9 mouse cellular contexts compared by ENCODE assay signal in genomic region chr4:88718715-88719114, GRCm38 (mm10). TPM values are rescaled to one million over a fixed set of nuclear protein-coding genes. Genes with fewer than 3 reads are reported as not detected.
A peak's percentile ranks its signal among the peaks of the same experiment; 100 is the strongest.
DNase-seq lines count a peak whose midpoint lies in the region; ATAC-seq and TF ChIP-seq lines count a peak whose summit lies in the region.
"Had no signal": no experiment of that assay in that cellular context is flagged by ENCODE, and none has a peak within 500 bp of the region (broad histone marks: within the 10 kb centered on the region; RNA-seq: fewer than 3 reads in every experiment).

No protein-coding gene starts in this region.

- ATAC-seq in hindbrain, embryonic 13.5 days (ENCODE audit: low FRiP score), result no peak
- ATAC-seq in midbrain, embryonic 11.5 days (ENCODE audit: low FRiP score), result no peak
- no peak for ATAC-seq in erythroid progenitor cell, adult 5-6 weeks (replicated peaks; ENCODE audit: low FRiP score, poor library complexity, severe bottlenecking)

- no peak for TF ChIP-seq POLR2A in kidney, adult 2 months (IDR thresholded peaks at IDR 0.05; ENCODE audit: low read depth, low read length)

- H3K36me3 ChIP-seq in kidney, adult 2 months (ENCODE audit: control insufficient read depth, insufficient read depth, low read length), result peaks cover 7% of the 10 kb centered on the region
- H3K36me3 ChIP-seq in hindbrain, embryonic 13.5 days, result peaks cover 38% of the 10 kb centered on the region
- peaks cover 13% of the 10 kb centered on the region for H3K36me3 ChIP-seq in midbrain, embryonic 11.5 days (ENCODE audit: control insufficient read depth, insufficient read depth, low read length)

- H3K9me3 ChIP-seq in hindbrain, embryonic 13.5 days, result no peaks in the 10 kb centered on the region
- no peaks in the 10 kb centered on the region for H3K9me3 ChIP-seq in midbrain, embryonic 11.5 days (ENCODE audit: control insufficient read depth, low read length)

- no peak for TF ChIP-seq CTCF in kidney, adult 2 months (conservative IDR thresholded peaks at IDR 0.05; ENCODE audit: insufficient read depth, insufficient read length, low read depth, low read length)

- peaks cover 4% of the 10 kb centered on the region; the same call in 1 of the 2 replicates for H3K4me1 ChIP-seq in kidney, adult 2 months (ENCODE audit: control insufficient read depth, insufficient read depth, low read length)
- peaks cover 17% of the 10 kb centered on the region for H3K4me1 ChIP-seq in brown adipose tissue, adult 24 weeks (ENCODE audit: control insufficient read depth, insufficient read depth, insufficient read length, low read length)
- H3K4me1 ChIP-seq in hindbrain, embryonic 13.5 days (replicated peaks), result peaks cover 34% of the 10 kb centered on the region
- peaks cover 20% of the 10 kb centered on the region for H3K4me1 ChIP-seq in midbrain, embryonic 11.5 days (ENCODE audit: control insufficient read depth, insufficient read depth, low read length)

- H3K27me3 ChIP-seq in kidney, adult 2 months (replicated peaks; ENCODE audit: control insufficient read depth, insufficient read depth, low read length), result no peaks in the 10 kb centered on the region
- no peaks in the 10 kb centered on the region for H3K27me3 ChIP-seq in hindbrain, embryonic 13.5 days
- no peaks in the 10 kb centered on the region for H3K27me3 ChIP-seq in midbrain, embryonic 11.5 days (ENCODE audit: control insufficient read depth, insufficient read depth, low read length)

- peak overlapping the region; percentile 56 for H3K9ac ChIP-seq in hindbrain, embryonic 13.5 days
- H3K9ac ChIP-seq in midbrain, embryonic 11.5 days (ENCODE audit: low read length), result no peak overlapping the region

- WGBS in kidney, adult 2 months, result 6% methylated on average over 1 of the region's 1 CpGs
- WGBS in hindbrain, embryonic 13.5 days, result 65% methylated on average over 1 of the region's 1 CpGs
- 73% methylated on average over 1 of the region's 1 CpGs for WGBS in midbrain, embryonic 11.5 days

- H3K27ac ChIP-seq in kidney, adult 2 months (ENCODE audit: insufficient read depth, low read depth, low read length), result no peak overlapping the region
- H3K27ac ChIP-seq in brown adipose tissue, adult 24 weeks (replicated peaks; ENCODE audit: low read depth, low read length), result no peak overlapping the region
- no peak overlapping the region for H3K27ac ChIP-seq in hindbrain, embryonic 13.5 days
- no peak overlapping the region for H3K27ac ChIP-seq in midbrain, embryonic 11.5 days (ENCODE audit: low read depth, low read length)

- H3K4me3 ChIP-seq in kidney, adult 2 months (ENCODE audit: insufficient read depth, low read depth, low read length), result peak overlapping the region; percentile 8; the same call in 1 of the 2 replicates
- H3K4me3 ChIP-seq in brown adipose tissue, adult 24 weeks (ENCODE audit: insufficient read depth, low read depth, low read length), result peak overlapping the region; percentile 45; the same call in 1 of the 2 replicates
- peak overlapping the region; percentile 35 for H3K4me3 ChIP-seq in hindbrain, embryonic 13.5 days
- peak overlapping the region; percentile 18; the same call in 1 of the 2 replicates for H3K4me3 ChIP-seq in midbrain, embryonic 11.5 days (ENCODE audit: low read depth, low read length)

- peak overlapping the region; percentile 91 for H3K4me2 ChIP-seq in hindbrain, embryonic 13.5 days
- H3K4me2 ChIP-seq in midbrain, embryonic 11.5 days, result peak overlapping the region; percentile 47

- no peak for DNase-seq in kidney, adult 2 months
- no peak for DNase-seq in kidney, adult 11 months
- no peak for DNase-seq in midbrain, embryonic 11.5 days (ENCODE audit: low spot score, missing footprints)
- no peak for DNase-seq in cerebellum, adult 18-20 months
- no peak for DNase-seq in cerebellum, postnatal 14 days

RNA-seq across cellular contexts. Expression of gene Gm26566, which starts 2.9 kb away (rescaled TPM):
- polyA plus RNA-seq in kidney, adult 2 months (2012; rRNA removed), result 0.26 and 0.34 TPM in 2 replicates
- polyA plus RNA-seq in brown adipose tissue, adult 24 weeks (2012; ENCODE audit: insufficient read depth, insufficient read length, missing spikeins), result not detected in 2 replicates
- polyA plus RNA-seq in hindbrain, embryonic 13.5 days (2015; fragmentation: Nextera tagmentation; extraction: Ambion mirVana), result 1.6 and 2.6 TPM in 2 replicates
- polyA plus RNA-seq in midbrain, embryonic 11.5 days (2014; fragmentation: Nextera tagmentation; extraction: Ambion mirVana), result 1.4 and 1.6 TPM in 2 replicates
- total RNA-seq in erythroid progenitor cell, adult 5-6 weeks (2015; ENCODE audit: low replicate concordance), result not detected in 2 replicates
- total RNA-seq in erythroid progenitor cell, adult 5-6 weeks (2017; ENCODE audit: low replicate concordance), result 0.51 TPM in 1 of 2 replicates, not detected in the other

RNA-seq across cellular contexts. Expression of gene Klhl9, which starts 3.5 kb away (rescaled TPM):
- 18.1 and 19.2 TPM in 2 replicates for polyA plus RNA-seq in kidney, adult 2 months (2012; rRNA removed)
- 37.8 and 44.9 TPM in 2 replicates for polyA plus RNA-seq in brown adipose tissue, adult 24 weeks (2012; ENCODE audit: insufficient read depth, insufficient read length, missing spikeins)
- polyA plus RNA-seq in hindbrain, embryonic 13.5 days (2015; fragmentation: Nextera tagmentation; extraction: Ambion mirVana), result 129 and 130 TPM in 2 replicates
- 153 and 169 TPM in 2 replicates for polyA plus RNA-seq in midbrain, embryonic 11.5 days (2014; fragmentation: Nextera tagmentation; extraction: Ambion mirVana)
- total RNA-seq in erythroid progenitor cell, adult 5-6 weeks (2015; ENCODE audit: low replicate concordance), result 20.1 and 22.0 TPM in 2 replicates
- 21.1 and 31.8 TPM in 2 replicates for total RNA-seq in erythroid progenitor cell, adult 5-6 weeks (2017; ENCODE audit: low replicate concordance)

RNA-seq across cellular contexts. Expression of gene Ifnab, which starts 27.6 kb away (rescaled TPM):
- not detected in 2 replicates for polyA plus RNA-seq in kidney, adult 2 months (2012; rRNA removed)
- not detected in 2 replicates for polyA plus RNA-seq in brown adipose tissue, adult 24 weeks (2012; ENCODE audit: insufficient read depth, insufficient read length, missing spikeins)
- polyA plus RNA-seq in hindbrain, embryonic 13.5 days (2015; fragmentation: Nextera tagmentation; extraction: Ambion mirVana), result not detected in 2 replicates
- not detected in 2 replicates for polyA plus RNA-seq in midbrain, embryonic 11.5 days (2014; fragmentation: Nextera tagmentation; extraction: Ambion mirVana)
- total RNA-seq in erythroid progenitor cell, adult 5-6 weeks (2015; ENCODE audit: low replicate concordance), result not detected in 2 replicates
- total RNA-seq in erythroid progenitor cell, adult 5-6 weeks (2017; ENCODE audit: low replicate concordance), result not detected in 2 replicates
- total RNA-seq: ES-E14 had no signal

RNA-seq across cellular contexts. Expression of gene Ifna2, which starts 35.0 kb away (rescaled TPM):
- polyA plus RNA-seq in kidney, adult 2 months (2012; rRNA removed), result not detected in 2 replicates
- not detected in 2 replicates for polyA plus RNA-seq in brown adipose tissue, adult 24 weeks (2012; ENCODE audit: insufficient read depth, insufficient read length, missing spikeins)
- polyA plus RNA-seq in hindbrain, embryonic 13.5 days (2015; fragmentation: Nextera tagmentation; extraction: Ambion mirVana), result not detected in 2 replicates
- polyA plus RNA-seq in midbrain, embryonic 11.5 days (2014; fragmentation: Nextera tagmentation; extraction: Ambion mirVana), result not detected in 2 replicates
- not detected in 2 replicates for total RNA-seq in erythroid progenitor cell, adult 5-6 weeks (2015; ENCODE audit: low replicate concordance)
- not detected in 2 replicates for total RNA-seq in erythroid progenitor cell, adult 5-6 weeks (2017; ENCODE audit: low replicate concordance)
- total RNA-seq: ES-E14 had no signal

RNA-seq across cellular contexts. Expression of gene Gm13271, which starts 36.0 kb away (rescaled TPM):
- polyA plus RNA-seq in kidney, adult 2 months (2012; rRNA removed), result not detected in 2 replicates
- polyA plus RNA-seq in brown adipose tissue, adult 24 weeks (2012; ENCODE audit: insufficient read depth, insufficient read length, missing spikeins), result not detected in 2 replicates
- not detected in 2 replicates for polyA plus RNA-seq in hindbrain, embryonic 13.5 days (2015; fragmentation: Nextera tagmentation; extraction: Ambion mirVana)
- polyA plus RNA-seq in midbrain, embryonic 11.5 days (2014; fragmentation: Nextera tagmentation; extraction: Ambion mirVana), result not detected in 2 replicates
- total RNA-seq in erythroid progenitor cell, adult 5-6 weeks (2015; ENCODE audit: low replicate concordance), result not detected in 2 replicates
- not detected in 2 replicates for total RNA-seq in erythroid progenitor cell, adult 5-6 weeks (2017; ENCODE audit: low replicate concordance)
- total RNA-seq: ES-E14 had no signal
